Mouse (Mus musculus): ENCODE data around the gene Gm8298. TPM values are rescaled to one million over a fixed set of nuclear protein-coding genes. Genes with fewer than 3 reads are reported as not detected.
"Not testable (repeated sequence)": the region's sequence is repeated elsewhere in the genome, so short reads cannot be mapped to it uniquely, and the experiment has no call there.

Gm8298 gene
- polyA plus RNA-seq (2015; fragmentation: Nextera tagmentation; extraction: Ambion mirVana): not detected in 2 replicates

- no peak for ATAC-seq
- no peak within 1 kb of the TSS for H3K4me3 ChIP-seq (ENCODE audit: low read depth, low read length)
Observed at GRCm38 (mm10) chr3:59860751-59861150, at the start of gene Gm8298. Gene Gm8298, plus strand, starts transcription at chr3:59861051.

GRCm38 (mm10) chr3:59813169-59813568 is 47.7 kb upstream of the Gm8298 start:
- Histone ChIP-seq H3K9me3 (ENCODE audit: low read length) (no peaks in the 10 kb centered on the region), H3K27me3 (ENCODE audit: insufficient read depth, low read length) (no peaks in the 10 kb centered on the region), H3K27ac (ENCODE audit: low read depth) (no peak overlapping the region), H3K36me3 (replicated peaks; ENCODE audit: insufficient read depth, low read length) (no peaks in the 10 kb centered on the region), H3K4me1 (ENCODE audit: insufficient read depth) (no peaks in the 10 kb centered on the region), H3K4me2 (ENCODE audit: low read depth, low read length) (no peak overlapping the region), H3K9ac (replicated peaks) (no peak overlapping the region), H3K4me3 (ENCODE audit: low read depth, low read length) (no peak overlapping the region)
- TF ChIP-seq EP300 (IDR thresholded peaks at IDR 0.05; ENCODE audit: low read depth) (no peak), CTCF (IDR thresholded peaks at IDR 0.05; ENCODE audit: low read depth) (no peak)
- ATAC-seq: no peak
- no peak for DNase-seq

More at GRCm38 (mm10) chr3:59860751-59861150, at the start of gene Gm8298:
- DNase-seq: no peak
- Histone ChIP-seq H3K4me1 (ENCODE audit: insufficient read depth) (no peaks in the 10 kb centered on the region), H3K9ac (replicated peaks) (no peak within 1 kb of the TSS), H3K4me2 (ENCODE audit: low read depth, low read length) (no peak within 1 kb of the TSS), H3K36me3 (replicated peaks; ENCODE audit: insufficient read depth, low read length) (no peaks in the 10 kb centered on the region), H3K27ac (ENCODE audit: low read depth) (no peak within 1 kb of the TSS), H3K27me3 (ENCODE audit: insufficient read depth, low read length) (no peaks in the 10 kb centered on the region), H3K9me3 (ENCODE audit: low read length) (no peaks in the 10 kb centered on the region)
- WGBS (ENCODE audit: insufficient replicate concordance): 84% methylated on average over 2 of the region's 2 CpGs
- TF ChIP-seq CTCF (IDR thresholded peaks at IDR 0.05; ENCODE audit: low read depth) (no peak), EP300 (IDR thresholded peaks at IDR 0.05; ENCODE audit: low read depth) (no peak)

GRCm38 (mm10) chr3:59870765-59871164 is 9.9 kb downstream of the Gm8298 start:
- no peak for ATAC-seq
- H3K4me3 ChIP-seq (ENCODE audit: low read depth, low read length): no peak overlapping the region
- WGBS (ENCODE audit: insufficient replicate concordance): 19% methylated on average over 2 of the region's 2 CpGs

GRCm38 (mm10) chr3:59877601-59878000 is 16.8 kb downstream of the Gm8298 start:
- H3K4me3 ChIP-seq (ENCODE audit: low read depth, low read length); H3K27ac ChIP-seq (ENCODE audit: low read depth); H3K4me2 ChIP-seq (ENCODE audit: low read depth, low read length); H3K4me1 ChIP-seq (ENCODE audit: insufficient read depth); H3K27me3 ChIP-seq (ENCODE audit: insufficient read depth, low read length); H3K36me3 ChIP-seq (replicated peaks; ENCODE audit: insufficient read depth, low read length); H3K9ac ChIP-seq (replicated peaks); ATAC-seq; DNase-seq; H3K9me3 ChIP-seq (ENCODE audit: low read length): not testable (repeated sequence)
- WGBS (ENCODE audit: insufficient replicate concordance): 59% methylated on average over 1 of the region's 1 CpGs

More at GRCm38 (mm10) chr3:59870765-59871164, 9.9 kb downstream of the Gm8298 start:
- TF ChIP-seq CTCF (IDR thresholded peaks at IDR 0.05; ENCODE audit: low read depth): peak; percentile 82
- TF ChIP-seq EP300 (IDR thresholded peaks at IDR 0.05; ENCODE audit: low read depth): no peak
- DNase-seq: peak; percentile 51
- Histone ChIP-seq H3K4me1 (ENCODE audit: insufficient read depth) (no peaks in the 10 kb centered on the region), H3K4me2 (ENCODE audit: low read depth, low read length) (no peak overlapping the region), H3K9me3 (ENCODE audit: low read length) (no peaks in the 10 kb centered on the region), H3K9ac (replicated peaks) (no peak overlapping the region), H3K27ac (ENCODE audit: low read depth) (no peak overlapping the region), H3K27me3 (ENCODE audit: insufficient read depth, low read length) (no peaks in the 10 kb centered on the region), H3K36me3 (replicated peaks; ENCODE audit: insufficient read depth, low read length) (no peaks in the 10 kb centered on the region)

GRCm38 (mm10) chr3:59879801-59880554 is 19.1 kb downstream of the Gm8298 start:
- not testable (repeated sequence) for H3K9ac ChIP-seq (replicated peaks); H3K4me2 ChIP-seq (ENCODE audit: low read depth, low read length); H3K27ac ChIP-seq (ENCODE audit: low read depth); DNase-seq; H3K36me3 ChIP-seq (replicated peaks; ENCODE audit: insufficient read depth, low read length); H3K9me3 ChIP-seq (ENCODE audit: low read length); ATAC-seq; H3K27me3 ChIP-seq (ENCODE audit: insufficient read depth, low read length); H3K4me1 ChIP-seq (ENCODE audit: insufficient read depth); H3K4me3 ChIP-seq (ENCODE audit: low read depth, low read length)
- WGBS (ENCODE audit: insufficient replicate concordance): 67% methylated on average over 7 of the region's 7 CpGs

GRCm38 (mm10) chr3:59893276-59893675 is 32.4 kb downstream of the Gm8298 start:
- DNase-seq (no peak), ATAC-seq (no peak)
- no peaks in the 10 kb centered on the region for H3K9me3 ChIP-seq (ENCODE audit: low read length)
- 54% methylated on average over 2 of the region's 2 CpGs for WGBS (ENCODE audit: insufficient replicate concordance)
- no peaks in the 10 kb centered on the region for H3K27me3 ChIP-seq (ENCODE audit: insufficient read depth, low read length)
- 0 out of 2 replicates have a peak, but pooled peaks cover 2% of the 10 kb centered on the region for H3K4me1 ChIP-seq (ENCODE audit: insufficient read depth)
- no peak overlapping the region for H3K9ac ChIP-seq (replicated peaks)
- H3K4me3 ChIP-seq (ENCODE audit: low read depth, low read length): no peak overlapping the region
- no peak overlapping the region for H3K4me2 ChIP-seq (ENCODE audit: low read depth, low read length)
- TF ChIP-seq EP300 (IDR thresholded peaks at IDR 0.05; ENCODE audit: low read depth) (no peak), CTCF (IDR thresholded peaks at IDR 0.05; ENCODE audit: low read depth) (no peak)
- no peak overlapping the region for H3K27ac ChIP-seq (ENCODE audit: low read depth)
- H3K36me3 ChIP-seq (replicated peaks; ENCODE audit: insufficient read depth, low read length): no peaks in the 10 kb centered on the region

Measured in liver, postnatal 0 days (tissue).